Mouse (Mus musculus): ENCODE data around the gene Slfn8.
"Not testable (repeated sequence)": the region's sequence is repeated elsewhere in the genome, so short reads cannot be mapped to it uniquely, and the experiment has no call there.

Slfn8 gene

GRCm38 (mm10) chr11:82991469-82992166, 29.0 kb downstream of the Slfn8 start, which contains the start of gene Slfn9:
Gene Slfn9, minus strand, starts transcription at chr11:82991830.
- peak; percentile 15 to 21 for DNase-seq (ENCODE audit: low spot score in 2 of 2)

- DNase-seq (ENCODE audit: low spot score in 2 of 2), result not testable (repeated sequence)
These were observed 29.8 kb downstream of the Slfn8 start for GRCm38 (mm10) chr11:82990612-82991385.

- DNase-seq (ENCODE audit: low spot score in 2 of 2), result no peak
These were observed 31.3 kb downstream of the Slfn8 start for GRCm38 (mm10) chr11:82989357-82989756.

- DNase-seq (ENCODE audit: low spot score in 2 of 2), result peak in 1 of 2 experiments; percentile 5
These were observed 33.0 kb downstream of the Slfn8 start for GRCm38 (mm10) chr11:82987621-82988020.

GRCm38 (mm10) chr11:82983193-82983592, 37.4 kb downstream of the Slfn8 start:
- no peak for DNase-seq (ENCODE audit: low spot score in 2 of 2)

- DNase-seq (ENCODE audit: low spot score in 2 of 2), result not testable (repeated sequence)
These were observed 38.2 kb downstream of the Slfn8 start for GRCm38 (mm10) chr11:82982409-82982808.

- DNase-seq (ENCODE audit: low spot score in 2 of 2), result no peak
These were observed 46.7 kb downstream of the Slfn8 start for GRCm38 (mm10) chr11:82973916-82974315.

GRCm38 (mm10) chr11:82971590-82971974, 49.0 kb downstream of the Slfn8 start:
- no peak for DNase-seq (ENCODE audit: low spot score in 2 of 2)

GRCm38 (mm10) chr11:82970712-82971589, 49.7 kb downstream of the Slfn8 start:
- DNase-seq (ENCODE audit: low spot score in 2 of 2), result peak; percentile 4 to 15

- no peak for DNase-seq (ENCODE audit: low spot score in 2 of 2)
These were observed 58.4 kb downstream of the Slfn8 start for GRCm38 (mm10) chr11:82962215-82962614.

- no peak for DNase-seq (ENCODE audit: low spot score in 2 of 2)
These were observed 58.9 kb downstream of the Slfn8 start for GRCm38 (mm10) chr11:82961743-82962142.

GRCm38 (mm10) chr11:82959613-82960012, 61.0 kb downstream of the Slfn8 start:
- peak in 1 of 2 experiments; percentile 17 for DNase-seq (ENCODE audit: low spot score in 2 of 2)

GRCm38 (mm10) chr11:82956925-82957324, 63.7 kb downstream of the Slfn8 start:
- no peak for DNase-seq (ENCODE audit: low spot score in 2 of 2)

GRCm38 (mm10) chr11:82954631-82955030, 66.0 kb downstream of the Slfn8 start:
- DNase-seq (ENCODE audit: low spot score in 2 of 2), result no peak

- DNase-seq (ENCODE audit: low spot score in 2 of 2), result no peak
These were observed 67.7 kb downstream of the Slfn8 start for GRCm38 (mm10) chr11:82952612-82953542.

Data from frontal cortex, postnatal 36 days (tissue).